Mouse (Mus musculus) heart, postnatal 0 days (tissue): ENCODE data around the gene Ccdc62. TPM values are rescaled to one million over a fixed set of nuclear protein-coding genes. Genes with fewer than 3 reads are reported as not detected.

Experiments used
- ATAC-seq: fragments of 200-750 bp; cut with Nextera tagmentation; 2 replicates; pipeline ENCODE4 v1.8.0; 2017; ENCODE audit warnings: low read depth, moderate number of reproducible peaks, moderate library complexity; ENCODE audit not compliant: insufficient read depth
- DNase-seq: peaks from one replicate; pipeline ENCODE4 v3.0.0-alpha.2; 2016; ENCODE audit warnings: low spot score
- H3K27ac ChIP-seq: fragments of 300-500 bp; sonication (generic); 2 replicates; pipeline ENCODE4 v1.5.1; 2014; ENCODE audit warnings: low read depth, mild to moderate bottlenecking
- H3K27me3 ChIP-seq: fragments of 300-500 bp; sonication (generic); 2 replicates; pipeline ENCODE4 v1.6.1; 2014; ENCODE audit warnings: low read length, mixed read lengths; ENCODE audit not compliant: control insufficient read depth, insufficient read depth
- H3K36me3 ChIP-seq: fragments of 300-500 bp; sonication (generic); replicated peaks from 2 replicates; pipeline ENCODE4 v1.6.1; 2014; ENCODE audit warnings: low read length, mixed read lengths; ENCODE audit not compliant: control insufficient read depth, insufficient read depth
- H3K4me1 ChIP-seq: fragments of 300-500 bp; sonication (generic); 2 replicates; pipeline ENCODE4 v1.6.1; 2014; ENCODE audit warnings: antibody characterized with exemption; ENCODE audit not compliant: control insufficient read depth, insufficient read depth
- H3K4me2 ChIP-seq: fragments of 300-500 bp; sonication (generic); 2 replicates; pipeline ENCODE4 v1.6.1; 2014; ENCODE audit warnings: low read depth, mild to moderate bottlenecking, low read length, moderate library complexity
- H3K4me3 ChIP-seq: fragments of 300-500 bp; sonication (generic); 2 replicates; pipeline ENCODE4 v1.5.1; 2014; ENCODE audit warnings: low read depth, low read length
- H3K9ac ChIP-seq: fragments of 300-500 bp; sonication (generic); replicated peaks from 2 replicates; pipeline ENCODE4 v1.6.1; 2014; ENCODE audit warnings: low read depth, low read length, mixed read lengths
- H3K9me3 ChIP-seq: fragments of 300-500 bp; sonication (generic); replicated peaks from 2 replicates; pipeline ENCODE4 v1.6.1; 2016; ENCODE audit warnings: low read length; ENCODE audit not compliant: control insufficient read depth
- CTCF ChIP-seq: IDR thresholded peaks from 2 replicates; pipeline ENCODE4 v1.5.1; 2016; ENCODE audit warnings: antibody characterized with exemption, control low read depth, low read depth
- EP300 ChIP-seq: IDR thresholded peaks from 2 replicates; pipeline ENCODE4 v1.6.1; 2016; ENCODE audit warnings: antibody characterized with exemption, low read depth
- WGBS: fragments of 180-500 bp; shearing (Covaris S2); extraction: QIAGEN DNeasy Blood & Tissue Kit; methylation state at CpG from one replicate; pipeline ENCODE4 v1.1.7; 2014; 5-methylcytosine and 5-hydroxymethylcytosine counted together
- polyA plus RNA-seq: library from polyadenylated mRNA; unstranded; fragments of >200 nt; fragmentation: Nextera tagmentation; extraction: Ambion mirVana; gene quantifications from 2 replicates; pipeline ENCODE4 v1.2.1, GENCODE M21; 2015
- total RNA-seq: library from RNA; depleted of rRNA; stranded (reverse); fragments of >200 nt; gene quantifications from 2 replicates; pipeline ENCODE4 v1.2.3, GENCODE M21; 2014; ENCODE audit warnings: low replicate concordance; rRNA removed

The Ccdc62 gene
- total RNA-seq, result 2.0 and 11.5 TPM in 2 replicates
- polyA plus RNA-seq, result 5.8 and 7.0 TPM in 2 replicates

DNA sequence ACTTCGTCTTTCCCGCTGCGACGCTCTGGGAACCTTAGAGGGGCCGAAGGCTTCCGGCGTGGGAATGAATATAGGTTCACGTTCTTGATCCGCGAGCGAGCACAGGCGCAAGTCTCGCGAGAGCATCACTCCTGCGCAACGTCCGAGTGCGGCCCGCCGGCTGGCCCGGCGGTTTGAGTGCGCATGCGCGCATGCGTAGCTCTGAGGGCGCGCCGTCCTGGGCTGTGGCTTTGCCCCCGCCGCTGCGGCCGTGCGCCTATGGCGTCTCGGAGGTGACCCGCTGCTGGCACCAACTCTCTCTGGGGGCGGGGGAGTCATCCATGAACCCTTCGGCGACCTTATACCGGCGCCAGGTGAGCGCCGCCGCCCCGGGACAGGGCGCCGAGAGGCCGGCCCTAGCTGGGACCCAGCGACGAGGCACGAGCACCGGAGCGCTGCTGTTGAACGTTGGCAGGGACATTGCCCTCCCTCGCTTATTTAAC lies at the start of gene Ccdc62:
Gene Ccdc62 (plus strand): TSS at position 172 of the 482 bp plus-strand sequence.
- Histone ChIP-seq H3K4me3 (peak within 1 kb of the TSS; percentile 64), H3K27ac (peak within 1 kb of the TSS; percentile 88), H3K4me2 (peak within 1 kb of the TSS; percentile 80), H3K36me3 (peaks cover 31% of the 10 kb centered on the region), H3K4me1 (peaks cover 6% of the 10 kb centered on the region; the same call in 1 of the 2 replicates), H3K9me3 (no peaks in the 10 kb centered on the region), H3K27me3 (no peaks in the 10 kb centered on the region), H3K9ac (peak within 1 kb of the TSS; percentile 77)
- TF ChIP-seq CTCF, result no peak
- TF ChIP-seq EP300, result peak; percentile 88
- DNase-seq (peak; percentile 97), ATAC-seq (peak; percentile 98)
- under 1% methylated on average over 56 of the region's 56 CpGs for whole genome bisulfite sequencing

DNA sequence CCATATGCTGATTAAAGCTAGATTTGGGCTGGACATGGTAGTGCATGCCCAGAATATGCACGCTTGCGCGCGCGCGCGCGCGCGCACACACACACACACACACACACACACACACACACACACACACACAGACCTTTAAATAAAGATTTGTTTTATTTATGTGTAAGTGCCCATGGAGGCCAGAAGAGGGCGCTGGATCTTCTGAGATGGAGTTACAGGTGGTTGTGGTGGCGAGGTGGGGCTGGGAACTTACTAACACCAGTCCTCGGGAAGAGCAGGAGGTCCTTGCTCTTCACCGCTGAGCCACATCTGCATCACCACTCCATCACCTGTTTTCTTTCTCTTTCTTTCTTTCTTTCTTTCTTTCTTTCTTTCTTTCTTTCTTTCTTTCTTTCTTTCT lies 49.7 kb upstream of the Ccdc62 start:
- no peaks in the 10 kb centered on the region for H3K36me3 ChIP-seq
- H3K9me3 ChIP-seq, result no peaks in the 10 kb centered on the region
- H3K27me3 ChIP-seq, result no peaks in the 10 kb centered on the region
- H3K9ac ChIP-seq, result no peak overlapping the region
- DNase-seq (no peak), ATAC-seq (no peak)
- H3K27ac ChIP-seq, result no peak overlapping the region
- no peaks in the 10 kb centered on the region for H3K4me1 ChIP-seq
- TF ChIP-seq EP300, result no peak
- TF ChIP-seq CTCF, result no peak
- H3K4me3 ChIP-seq, result no peak overlapping the region
- H3K4me2 ChIP-seq, result no peak overlapping the region
- WGBS, result 86% methylated on average over 14 of the region's 14 CpGs

DNA sequence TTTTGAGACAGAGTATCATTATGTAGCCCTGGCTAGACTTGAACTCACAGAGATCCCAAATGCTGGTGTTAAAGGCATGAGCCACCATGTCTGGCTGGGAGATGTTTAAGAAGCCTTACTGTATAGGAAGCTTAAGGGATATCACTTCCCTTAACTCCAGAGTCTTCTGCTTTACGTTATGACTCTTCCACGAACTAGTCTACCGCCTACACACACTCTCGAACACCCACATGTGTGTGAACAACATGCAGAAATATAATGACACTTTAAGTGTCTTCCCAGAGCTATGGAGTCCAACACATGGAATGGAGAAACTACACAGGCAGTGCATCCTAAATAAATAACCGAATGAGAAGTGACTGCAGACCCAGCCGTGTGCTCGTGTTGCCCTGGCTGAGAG lies 46.6 kb upstream of the Ccdc62 start:
- ATAC-seq (no peak), DNase-seq (no peak)
- Histone ChIP-seq H3K36me3 (no peaks in the 10 kb centered on the region), H3K4me1 (no peaks in the 10 kb centered on the region), H3K4me3 (no peak overlapping the region), H3K9me3 (no peaks in the 10 kb centered on the region), H3K9ac (no peak overlapping the region), H3K27me3 (no peaks in the 10 kb centered on the region), H3K4me2 (no peak overlapping the region), H3K27ac (no peak overlapping the region)
- WGBS, result 70% methylated on average over 7 of the region's 7 CpGs
- TF ChIP-seq EP300 (no peak), CTCF (no peak)

DNA sequence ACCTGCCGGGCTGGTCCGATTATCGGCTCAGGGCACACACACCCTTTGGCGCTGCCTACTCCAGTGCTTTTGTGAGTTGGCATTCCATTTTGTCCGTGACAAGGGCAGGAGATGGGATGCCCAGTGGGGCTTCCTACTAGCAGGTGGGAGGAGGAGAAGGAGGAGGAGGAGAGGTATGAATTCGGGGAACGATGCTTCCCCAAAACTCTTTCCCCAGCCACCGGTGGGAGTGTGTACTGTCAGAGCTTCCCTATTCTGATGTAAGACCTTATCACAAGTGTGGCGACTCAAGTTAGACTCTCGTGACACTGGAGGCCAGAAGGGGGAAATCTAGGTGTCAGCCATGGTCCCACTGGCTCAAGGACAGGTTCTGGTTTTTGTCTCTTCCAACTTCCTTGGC lies 46.1 kb upstream of the Ccdc62 start:
- no peak overlapping the region for H3K4me2 ChIP-seq
- H3K4me1 ChIP-seq, result no peaks in the 10 kb centered on the region
- no peaks in the 10 kb centered on the region for H3K9me3 ChIP-seq
- TF ChIP-seq CTCF (no peak), EP300 (no peak)
- no peak overlapping the region for H3K4me3 ChIP-seq
- H3K9ac ChIP-seq, result no peak overlapping the region
- WGBS, result 54% methylated on average over 10 of the region's 10 CpGs
- H3K36me3 ChIP-seq, result no peaks in the 10 kb centered on the region
- DNase-seq (no peak), ATAC-seq (no peak)
- no peaks in the 10 kb centered on the region for H3K27me3 ChIP-seq
- H3K27ac ChIP-seq, result no peak overlapping the region

DNA sequence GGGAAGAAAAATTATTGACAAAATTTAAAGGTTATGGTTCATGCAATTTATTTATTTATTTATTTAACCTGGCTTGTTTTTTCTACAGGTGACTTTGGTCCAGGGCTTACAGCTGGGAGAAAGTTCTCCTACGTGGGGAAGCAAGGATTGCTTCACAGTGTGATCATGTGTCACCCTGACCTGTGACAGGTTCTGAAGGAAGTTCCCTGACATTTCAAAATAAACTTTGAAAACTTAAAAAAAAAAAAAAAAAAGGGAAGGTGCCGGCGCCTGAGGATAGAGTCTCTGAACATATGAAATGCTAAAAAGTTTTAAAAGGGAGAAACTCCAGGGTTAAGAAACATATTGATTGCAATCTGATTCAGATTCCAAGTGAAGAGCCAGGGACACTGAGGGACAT lies 44.1 kb upstream of the Ccdc62 start:
- no peaks in the 10 kb centered on the region for H3K4me1 ChIP-seq
- DNase-seq, result no peak
- TF ChIP-seq EP300 (no peak), CTCF (no peak)
- H3K9ac ChIP-seq, result no peak overlapping the region
- no peaks in the 10 kb centered on the region for H3K9me3 ChIP-seq
- no peak overlapping the region for H3K4me3 ChIP-seq
- H3K36me3 ChIP-seq, result no peaks in the 10 kb centered on the region
- H3K4me2 ChIP-seq, result no peak overlapping the region
- ATAC-seq, result no peak
- no peak overlapping the region for H3K27ac ChIP-seq
- WGBS, result 69% methylated on average over 3 of the region's 3 CpGs
- no peaks in the 10 kb centered on the region for H3K27me3 ChIP-seq

DNA sequence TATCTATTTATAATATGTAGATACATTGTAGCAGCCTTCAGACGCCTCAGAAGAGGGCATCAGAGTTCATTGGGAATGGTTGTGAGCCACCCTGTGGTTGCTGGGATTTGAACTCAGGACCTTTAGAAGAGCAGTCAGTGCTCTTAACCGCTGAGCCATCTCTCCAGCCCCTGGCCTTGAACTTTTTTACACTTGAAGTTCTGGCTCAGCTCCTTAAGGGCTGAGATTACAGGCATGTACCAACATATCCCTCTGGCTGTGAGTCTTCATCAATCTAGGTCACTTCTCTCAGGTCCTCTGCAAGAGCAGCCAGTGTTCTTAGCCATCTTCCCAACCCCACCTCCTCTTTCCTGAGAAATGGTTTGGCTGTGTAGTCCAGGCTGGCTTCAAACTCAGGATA lies 40.2 kb upstream of the Ccdc62 start:
- Histone ChIP-seq H3K27me3 (no peaks in the 10 kb centered on the region), H3K4me2 (no peak overlapping the region), H3K4me3 (no peak overlapping the region), H3K27ac (no peak overlapping the region), H3K9ac (no peak overlapping the region), H3K9me3 (no peaks in the 10 kb centered on the region), H3K4me1 (no peaks in the 10 kb centered on the region), H3K36me3 (no peaks in the 10 kb centered on the region)
- TF ChIP-seq EP300 (no peak), CTCF (no peak)
- WGBS, result 62% methylated on average over 2 of the region's 2 CpGs
- ATAC-seq (no peak), DNase-seq (no peak)
